Mouse (Mus musculus) urinary bladder, postnatal 36 days (tissue): ENCODE results near the gene Tmtc4.

ENCODE experiments used
- DNase-seq, 2 experiments: peaks; one replicate each; pipeline ENCODE4 v3.0.0; 2022; ENCODE audit warnings: low spot score in 2 of 2, mixed read lengths in 1 of 2

Gene Tmtc4

DNA sequence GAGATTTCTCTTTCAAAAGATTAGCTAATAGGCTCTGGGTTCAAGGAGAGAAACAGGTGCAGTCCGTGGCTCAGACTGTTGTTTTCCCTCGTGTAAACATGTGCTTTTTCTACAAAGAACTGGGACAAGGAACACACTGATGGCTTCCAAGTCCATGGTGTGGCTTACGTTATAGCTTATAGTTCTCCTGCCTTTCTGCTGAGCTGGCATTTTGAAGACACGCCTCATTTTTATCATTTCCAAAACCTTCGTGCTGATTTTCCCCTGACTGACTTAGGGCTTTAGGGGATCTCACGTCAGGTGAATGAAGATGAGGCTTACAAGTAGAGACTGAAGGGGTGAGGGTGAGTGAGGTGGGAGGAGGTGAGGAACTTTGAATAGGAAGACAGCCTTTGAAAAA is 111.2 kb downstream of the Tmtc4 start:
- DNase-seq = no peak

DNA sequence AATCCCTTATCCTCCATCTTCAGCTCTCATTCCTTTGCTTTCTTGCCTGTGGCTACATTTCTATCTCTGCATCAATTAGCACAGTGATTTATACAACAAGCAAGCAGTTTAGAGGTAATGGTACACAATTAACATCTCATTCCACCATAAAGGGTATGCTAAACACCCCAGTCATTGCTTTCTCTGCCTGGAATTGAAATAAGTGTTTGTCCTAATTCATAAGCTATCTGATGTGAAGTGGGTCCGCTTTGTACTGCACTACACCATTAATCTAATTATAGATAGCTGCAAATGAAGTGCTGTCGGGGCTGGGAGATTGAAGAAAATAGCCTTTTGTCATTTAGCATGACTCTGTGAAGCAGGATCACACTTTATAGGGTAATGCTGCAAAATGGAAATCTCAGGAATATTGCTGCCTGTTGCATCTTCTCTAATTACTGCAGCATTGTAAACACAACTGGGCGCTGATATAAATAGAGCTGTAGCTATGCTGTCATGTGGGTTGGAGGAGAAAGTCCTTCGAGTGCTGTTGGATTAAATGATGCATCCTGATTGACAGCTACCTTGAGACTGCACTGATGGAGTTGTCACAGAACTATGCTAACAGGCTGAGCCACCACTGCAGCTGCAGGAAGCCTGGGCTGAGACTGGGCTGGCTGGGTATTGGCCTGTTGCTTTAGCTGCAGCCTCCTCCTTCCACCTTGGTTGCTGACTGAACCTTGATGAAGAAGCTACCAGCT is 111.8 kb downstream of the Tmtc4 start:
- no peak for DNase-seq

DNA sequence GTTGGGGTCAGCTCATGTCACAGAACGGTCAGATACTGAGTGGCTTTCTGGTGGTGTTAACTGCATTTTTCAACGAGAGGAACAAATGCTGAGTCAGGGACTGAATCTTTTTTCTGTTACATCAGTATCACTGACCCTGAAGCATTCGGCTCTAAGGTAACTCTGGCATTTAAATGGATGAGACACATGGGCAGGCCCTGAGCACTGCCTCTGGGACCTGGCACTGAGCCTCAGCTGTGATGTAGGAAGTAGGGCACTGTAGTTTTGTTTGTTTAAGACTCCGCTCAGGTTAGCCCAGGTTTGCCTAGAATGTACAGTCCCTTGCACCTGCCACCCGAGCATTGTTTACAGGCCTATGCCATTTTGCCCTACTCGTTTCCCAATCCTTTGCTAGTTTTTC is 114.0 kb downstream of the Tmtc4 start:
- no peak for DNase-seq
